Mouse (Mus musculus) midbrain, embryonic 15.5 days (tissue): ENCODE data around the gene Zbtb49. TPM values are rescaled to one million over a fixed set of nuclear protein-coding genes. Genes with fewer than 3 reads are reported as not detected.

Source experiments
- ATAC-seq: fragments of 200-750 bp; cut with Nextera tagmentation; replicated peaks from 2 replicates; pipeline ENCODE4 v1.8.0; 2017; ENCODE audit warnings: moderate TSS enrichment
- H3K27ac ChIP-seq: fragments of 300-500 bp; sonication (generic); 2 replicates; pipeline ENCODE4 v1.5.1; 2015; ENCODE audit warnings: mild to moderate bottlenecking, inconsistent platforms
- H3K27me3 ChIP-seq: fragments of 300-500 bp; sonication (generic); replicated peaks from 2 replicates; pipeline ENCODE4 v1.6.1; 2015; ENCODE audit warnings: inconsistent platforms
- H3K36me3 ChIP-seq: fragments of 300-500 bp; sonication (generic); replicated peaks from 2 replicates; pipeline ENCODE4 v1.6.1; 2015; ENCODE audit warnings: inconsistent platforms
- H3K4me1 ChIP-seq: fragments of 300-500 bp; sonication (generic); 2 replicates; pipeline ENCODE4 v1.6.1; 2015; ENCODE audit warnings: inconsistent platforms
- H3K4me2 ChIP-seq: fragments of 300-500 bp; sonication (generic); 2 replicates; pipeline ENCODE4 v1.6.1; 2015; ENCODE audit warnings: inconsistent platforms, mild to moderate bottlenecking, moderate library complexity
- H3K4me3 ChIP-seq: fragments of 300-500 bp; sonication (generic); 2 replicates; pipeline ENCODE4 v1.5.1; 2015; ENCODE audit warnings: mild to moderate bottlenecking, inconsistent platforms
- H3K9ac ChIP-seq: fragments of 300-500 bp; sonication (generic); 2 replicates; pipeline ENCODE4 v1.6.1; 2015; ENCODE audit warnings: mild to moderate bottlenecking, inconsistent platforms
- H3K9me3 ChIP-seq: fragments of 300-500 bp; sonication (generic); 2 replicates; pipeline ENCODE4 v1.6.1; 2016; ENCODE audit warnings: inconsistent platforms
- WGBS: fragments of 180-500 bp; shearing (Covaris S2); methylation state at CpG from one replicate; pipeline ENCODE4 v1.1.7; 2015; ENCODE audit warnings: mixed read lengths; 5-methylcytosine and 5-hydroxymethylcytosine counted together
- polyA plus RNA-seq: library from polyadenylated mRNA; unstranded; fragments of >200 nt; fragmentation: Nextera tagmentation; extraction: Ambion mirVana; gene quantifications from 2 replicates; pipeline ENCODE4 v1.2.1, GENCODE M21; 2015

Gene Zbtb49
- 24.4 and 24.9 TPM in 2 replicates for polyA plus RNA-seq

DNA sequence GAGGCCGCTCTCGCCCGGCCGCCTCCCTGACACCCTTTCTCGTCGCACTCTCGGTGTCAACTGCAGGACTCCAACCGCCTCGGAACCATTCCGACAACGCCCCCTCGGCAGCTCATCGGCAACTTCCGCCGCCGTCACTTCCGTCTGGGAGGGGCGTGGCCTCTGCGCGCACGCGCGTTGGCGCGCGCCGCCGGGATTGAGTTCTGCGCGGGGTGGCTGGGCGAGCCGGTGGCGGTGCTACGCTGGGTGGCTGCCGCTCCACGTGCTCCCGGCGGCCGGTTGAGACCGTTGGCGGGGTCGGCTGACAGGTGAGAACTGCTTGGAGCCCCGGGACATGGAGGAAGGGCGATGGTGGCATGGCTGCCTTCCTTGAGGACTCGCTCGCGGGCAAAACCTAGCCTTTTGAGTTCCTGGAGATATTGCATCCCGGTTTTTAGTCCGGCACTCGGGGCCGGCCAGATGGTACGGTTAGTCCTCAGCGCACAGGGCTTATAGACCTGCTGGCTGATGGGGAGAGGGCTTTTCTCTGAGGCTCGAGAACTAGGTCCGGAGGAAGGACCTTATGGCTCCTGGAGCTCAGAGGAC lies at the start of gene Zbtb49, which contains the start of gene Lyar:
TSS of gene Zbtb49 (minus strand) at position 130 of the 585 bp plus-strand sequence.
TSS of gene Lyar (plus strand) at position 143 of the 585 bp plus-strand sequence.
- Histone ChIP-seq H3K27me3 (no peaks in the 10 kb centered on the region), H3K9me3 (no peaks in the 10 kb centered on the region), H3K4me1 (peaks cover 24% of the 10 kb centered on the region), H3K9ac (peak within 1 kb of the TSS; percentile 89), H3K4me2 (peak within 1 kb of the TSS; percentile 83), H3K36me3 (0 out of 2 replicates have a peak, but pooled peaks cover 3% of the 10 kb centered on the region), H3K27ac (peak within 1 kb of the TSS; percentile 84), H3K4me3 (peak within 1 kb of the TSS; percentile 95)
- peak; percentile 96 for ATAC-seq
- WGBS: under 1% methylated on average over 55 of the region's 55 CpGs

DNA sequence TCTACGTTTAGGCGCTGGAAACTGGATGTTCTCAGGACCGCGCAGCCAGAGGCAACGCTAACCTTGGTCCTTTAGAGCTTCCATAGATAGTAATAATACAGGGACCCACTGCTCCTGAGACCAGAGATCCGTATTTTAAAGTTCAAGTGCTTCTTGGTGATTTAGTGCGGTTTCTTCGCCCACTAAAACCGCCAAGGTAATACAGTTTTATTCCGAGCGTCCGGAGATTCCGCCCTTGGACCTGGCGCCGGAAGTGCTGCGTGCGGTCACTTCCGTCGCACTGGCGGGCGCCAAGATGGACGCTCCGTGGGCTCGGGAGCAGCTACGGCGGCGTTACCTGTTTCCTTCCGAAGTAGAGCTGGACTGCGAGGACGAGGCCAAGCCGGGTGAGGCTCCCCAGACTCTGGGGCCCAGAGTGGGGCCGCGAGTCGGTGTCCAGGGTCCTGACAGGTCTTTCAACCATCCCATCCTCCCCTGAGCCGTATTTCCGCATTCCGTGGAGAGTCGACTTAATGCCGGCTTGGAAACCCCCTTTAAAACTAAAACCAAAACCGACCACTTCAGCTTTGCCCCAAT lies 39.9 kb upstream of the Zbtb49 start, which contains the start of gene Tmem128:
TSS of gene Tmem128 (plus strand) at position 79 of the 576 bp plus-strand sequence.
- Histone ChIP-seq H3K27ac (peak within 1 kb of the TSS; percentile 90), H3K4me1 (peaks cover 13% of the 10 kb centered on the region), H3K36me3 (peaks cover 17% of the 10 kb centered on the region), H3K9me3 (no peaks in the 10 kb centered on the region), H3K9ac (peak within 1 kb of the TSS; percentile 83), H3K4me3 (peak within 1 kb of the TSS; percentile 91), H3K4me2 (peak within 1 kb of the TSS; percentile 77), H3K27me3 (no peaks in the 10 kb centered on the region; the same call in 1 of the 2 replicates)
- peak; percentile 86 for ATAC-seq
- under 1% methylated on average over 40 of the region's 40 CpGs for WGBS

DNA sequence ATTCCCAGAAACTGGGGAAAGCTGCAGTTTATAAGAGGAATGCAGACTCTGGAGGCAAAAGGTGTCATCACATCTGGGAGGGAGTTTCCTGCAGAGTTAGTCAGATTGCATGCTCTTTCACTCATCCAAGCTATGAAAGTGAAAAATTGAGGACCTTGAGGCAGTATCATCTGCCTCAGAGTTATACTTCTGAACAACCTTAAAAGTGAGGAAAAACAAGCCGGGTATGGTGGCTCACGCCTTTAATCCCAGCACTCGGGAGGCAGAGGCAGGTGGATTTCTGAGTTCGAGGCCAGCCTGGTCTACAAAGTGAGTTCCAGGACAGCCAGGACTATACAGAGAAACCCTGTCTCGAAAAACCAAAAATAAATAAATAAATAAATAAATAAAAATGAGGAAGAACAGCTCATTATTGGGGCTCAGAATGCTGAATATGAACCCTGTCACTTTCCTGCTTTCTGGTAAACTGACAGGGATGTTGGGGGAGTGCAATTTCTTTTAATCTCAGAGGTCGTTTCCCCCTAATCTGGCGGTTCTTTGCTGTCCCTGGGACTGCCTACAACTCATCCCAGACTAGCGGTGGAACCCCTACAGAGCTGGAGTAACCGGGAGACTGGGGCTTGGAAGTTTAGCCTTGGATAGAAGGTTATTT lies 39.3 kb upstream of the Zbtb49 start:
- WGBS: 45% methylated on average over 9 of the region's 9 CpGs

DNA sequence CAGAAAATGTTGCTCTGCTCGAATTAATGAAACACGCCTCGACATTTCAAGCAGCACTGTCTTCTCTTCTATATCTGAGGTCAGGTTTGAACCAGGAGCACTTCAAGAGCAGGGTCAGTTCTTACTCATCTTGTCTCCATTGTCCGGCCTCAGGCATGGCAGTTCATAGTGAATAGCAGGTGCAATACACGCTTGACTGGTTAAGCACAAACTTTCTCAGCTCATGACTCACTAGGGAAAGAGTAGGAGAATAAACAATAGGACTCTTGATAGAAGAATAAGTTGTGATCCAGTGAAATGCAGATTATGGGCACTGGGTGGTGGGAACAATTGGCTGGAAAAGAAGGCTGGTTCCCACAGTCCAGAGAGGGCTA lies 38.5 kb upstream of the Zbtb49 start:
- Histone ChIP-seq H3K4me1 (peaks cover 13% of the 10 kb centered on the region), H3K27me3 (no peaks in the 10 kb centered on the region; the same call in 1 of the 2 replicates), H3K27ac (no peak overlapping the region), H3K36me3 (peaks cover 11% of the 10 kb centered on the region), H3K9ac (no peak overlapping the region), H3K4me3 (no peak overlapping the region), H3K4me2 (no peak overlapping the region), H3K9me3 (no peaks in the 10 kb centered on the region)
- no peak for ATAC-seq
- WGBS: 86% methylated on average over 5 of the region's 5 CpGs

More for the DNA sequence above, 39.3 kb upstream of the Zbtb49 start:
- H3K4me3 ChIP-seq: peak overlapping the region; percentile 91
- H3K9ac ChIP-seq: peak overlapping the region; percentile 83
- no peaks in the 10 kb centered on the region; the same call in 1 of the 2 replicates for H3K27me3 ChIP-seq
- peak; percentile 70; the same call in 1 of the 2 replicates for ATAC-seq
- H3K36me3 ChIP-seq: peaks cover 11% of the 10 kb centered on the region
- peak overlapping the region; percentile 90 for H3K27ac ChIP-seq
- peaks cover 13% of the 10 kb centered on the region for H3K4me1 ChIP-seq
- H3K9me3 ChIP-seq: no peaks in the 10 kb centered on the region
- peak overlapping the region; percentile 77 for H3K4me2 ChIP-seq

DNA sequence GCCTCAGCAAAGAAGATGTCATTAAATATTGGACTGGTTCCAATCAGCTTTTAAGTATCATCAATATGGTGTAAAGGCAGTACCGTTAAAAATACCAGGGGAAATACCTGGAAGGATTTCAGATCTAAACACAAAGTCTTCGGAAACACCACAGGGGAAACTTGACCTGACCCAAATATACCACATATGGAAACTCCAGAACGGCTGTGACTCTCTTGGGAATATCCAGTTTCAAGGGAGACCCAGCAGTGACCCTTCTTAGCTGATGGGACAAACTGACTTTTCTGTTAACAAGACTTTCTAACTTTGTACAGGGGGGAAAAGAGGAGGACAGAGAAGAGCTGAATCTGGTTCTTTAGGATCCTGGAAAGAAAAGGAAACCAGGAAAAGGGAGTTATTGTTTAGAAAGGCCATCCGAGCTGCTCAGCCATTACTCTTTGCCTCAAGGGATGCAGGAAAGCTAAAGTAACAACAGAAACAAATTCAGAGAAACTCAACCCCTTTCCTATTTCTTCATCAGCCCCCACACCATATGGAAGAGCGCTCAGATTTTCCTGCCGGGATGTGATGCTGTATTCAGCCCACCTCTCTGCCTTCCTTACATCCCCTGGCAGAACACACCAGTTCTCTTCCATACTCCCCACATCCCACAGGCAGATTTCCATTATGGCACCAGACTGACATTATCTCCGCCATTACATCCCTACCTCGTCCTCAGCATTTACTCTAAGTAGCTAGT lies 37.9 kb upstream of the Zbtb49 start:
- Histone ChIP-seq H3K4me3 (no peak overlapping the region), H3K36me3 (peaks cover 6% of the 10 kb centered on the region), H3K9ac (no peak overlapping the region), H3K4me1 (peaks cover 13% of the 10 kb centered on the region), H3K27me3 (no peaks in the 10 kb centered on the region; the same call in 1 of the 2 replicates), H3K27ac (no peak overlapping the region), H3K9me3 (no peaks in the 10 kb centered on the region), H3K4me2 (no peak overlapping the region)
- ATAC-seq: no peak
- WGBS: 82% methylated on average over 8 of the region's 8 CpGs

DNA sequence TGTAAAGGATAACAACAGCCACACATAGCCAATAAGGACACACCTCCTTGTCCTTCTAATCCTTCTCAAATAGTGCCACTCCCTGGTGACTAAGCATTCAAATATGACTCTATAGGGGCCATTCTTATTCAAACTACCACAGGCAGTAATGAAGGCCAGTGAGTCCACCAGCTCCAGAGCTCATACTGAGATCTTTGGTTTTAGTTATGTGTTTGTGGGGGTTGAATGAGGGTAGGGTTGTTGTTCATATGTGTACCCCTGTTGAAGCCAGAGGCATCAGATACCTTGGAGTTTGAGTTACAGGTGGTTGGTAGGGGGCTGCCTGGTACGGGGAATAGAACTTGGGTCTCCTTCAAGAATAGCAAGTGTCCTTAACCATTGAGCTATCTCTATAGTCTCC lies 36.3 kb upstream of the Zbtb49 start:
- Histone ChIP-seq H3K36me3 (no peaks in the 10 kb centered on the region), H3K4me2 (no peak overlapping the region), H3K9ac (no peak overlapping the region), H3K4me1 (peaks cover 13% of the 10 kb centered on the region), H3K27me3 (no peaks in the 10 kb centered on the region; the same call in 1 of the 2 replicates), H3K27ac (no peak overlapping the region), H3K9me3 (no peaks in the 10 kb centered on the region), H3K4me3 (no peak overlapping the region)
- 68% methylated on average over 1 of the region's 1 CpGs for WGBS
- ATAC-seq: no peak

DNA sequence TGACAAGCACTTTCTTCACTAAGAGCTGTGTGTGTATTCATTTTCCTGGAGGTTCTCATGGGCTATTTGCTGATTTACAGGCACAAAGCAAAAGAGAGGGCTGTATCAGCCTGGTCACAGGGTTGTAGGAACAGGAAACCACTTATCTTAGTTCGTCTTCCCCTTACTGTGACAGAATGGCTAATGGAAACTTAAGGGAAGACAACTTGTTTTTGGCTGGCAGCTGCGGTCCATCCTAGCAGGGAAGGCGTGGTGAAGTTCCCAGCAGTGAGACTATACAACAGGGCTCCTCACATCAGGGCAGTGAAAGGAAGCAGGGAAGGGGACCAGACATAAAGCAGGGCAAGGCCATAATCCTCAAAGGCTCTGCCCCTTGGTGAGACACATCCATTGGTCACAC lies 35.4 kb upstream of the Zbtb49 start:
- Histone ChIP-seq H3K4me2 (no peak overlapping the region), H3K4me1 (peaks cover 4% of the 10 kb centered on the region; the same call in 1 of the 2 replicates), H3K9me3 (no peaks in the 10 kb centered on the region), H3K27me3 (no peaks in the 10 kb centered on the region; the same call in 1 of the 2 replicates), H3K36me3 (no peaks in the 10 kb centered on the region), H3K4me3 (no peak overlapping the region), H3K27ac (no peak overlapping the region), H3K9ac (no peak overlapping the region)
- ATAC-seq: no peak
- WGBS: 82% methylated on average over 3 of the region's 3 CpGs

DNA sequence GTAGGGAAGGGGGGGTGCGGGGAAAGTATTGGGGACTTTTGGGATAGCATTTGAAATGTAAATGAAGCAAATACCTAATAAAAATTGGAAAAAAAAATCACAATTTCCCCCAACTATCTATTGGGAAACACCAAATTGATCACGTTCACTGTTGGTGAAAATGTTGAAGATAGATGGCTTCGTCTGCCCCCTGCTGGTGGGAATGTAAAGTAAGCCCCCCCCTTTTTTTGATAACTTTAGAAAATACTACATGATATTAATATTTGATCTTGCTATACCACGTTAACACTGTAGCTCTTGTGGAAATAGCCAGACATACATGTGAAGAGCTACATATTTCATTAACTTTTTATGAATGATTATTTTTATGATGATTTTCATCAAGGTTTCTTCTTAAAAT lies 34.9 kb upstream of the Zbtb49 start:
- no peak overlapping the region for H3K9ac ChIP-seq
- no peaks in the 10 kb centered on the region for H3K9me3 ChIP-seq
- H3K4me1 ChIP-seq: peaks cover 4% of the 10 kb centered on the region; the same call in 1 of the 2 replicates
- H3K4me2 ChIP-seq: no peak overlapping the region
- 54% methylated on average over 4 of the region's 4 CpGs for WGBS
- no peaks in the 10 kb centered on the region; the same call in 1 of the 2 replicates for H3K27me3 ChIP-seq
- H3K4me3 ChIP-seq: no peak overlapping the region
- no peaks in the 10 kb centered on the region for H3K36me3 ChIP-seq
- H3K27ac ChIP-seq: no peak overlapping the region
- no peak for ATAC-seq

DNA sequence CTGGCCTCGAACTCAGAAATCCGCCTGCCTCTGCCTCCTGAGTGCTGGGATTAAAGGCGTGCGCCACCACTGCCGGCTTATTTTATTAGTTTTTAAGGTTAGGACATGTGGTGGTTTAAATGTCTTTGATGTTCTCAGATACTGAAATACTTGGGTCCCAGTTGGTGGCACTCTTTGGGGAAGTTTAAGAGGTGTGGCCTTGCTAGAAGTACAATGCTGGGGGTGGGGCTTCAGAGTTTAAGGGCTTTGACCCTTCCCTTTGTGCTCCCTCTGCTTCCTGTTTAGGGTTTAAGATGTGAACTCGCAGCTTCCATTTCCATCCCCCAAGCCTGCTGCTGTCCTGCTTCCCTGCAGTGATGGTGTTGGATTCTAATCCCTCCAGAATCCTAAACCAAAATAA lies 21.7 kb upstream of the Zbtb49 start:
- Histone ChIP-seq H3K4me2 (no peak overlapping the region), H3K9me3 (no peaks in the 10 kb centered on the region), H3K4me1 (no peaks in the 10 kb centered on the region), H3K27me3 (no peaks in the 10 kb centered on the region), H3K4me3 (no peak overlapping the region), H3K36me3 (no peaks in the 10 kb centered on the region), H3K9ac (no peak overlapping the region), H3K27ac (no peak overlapping the region)
- WGBS: 83% methylated on average over 6 of the region's 6 CpGs
- ATAC-seq: no peak

DNA sequence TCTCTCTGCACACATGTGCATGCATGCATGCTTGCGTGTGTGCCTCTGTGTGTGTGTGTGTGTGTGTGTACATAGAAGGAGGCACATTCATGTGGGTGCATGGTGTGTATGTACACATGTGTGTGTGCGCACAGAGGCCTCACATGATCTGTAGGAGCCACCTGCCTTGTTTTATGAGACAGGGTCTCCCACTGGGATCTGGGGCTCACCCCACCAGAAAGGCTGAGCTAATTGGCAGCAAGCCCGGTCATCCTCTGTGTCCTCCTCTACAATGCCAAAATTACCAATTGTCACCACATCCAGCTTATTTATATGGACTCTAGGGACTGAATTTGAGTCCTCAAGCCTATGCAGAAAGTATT lies 21.2 kb upstream of the Zbtb49 start:
- Histone ChIP-seq H3K4me1 (no peaks in the 10 kb centered on the region), H3K4me2 (no peak overlapping the region), H3K9ac (no peak overlapping the region), H3K36me3 (no peaks in the 10 kb centered on the region), H3K4me3 (no peak overlapping the region), H3K9me3 (no peaks in the 10 kb centered on the region; the same call in 1 of the 2 replicates), H3K27me3 (no peaks in the 10 kb centered on the region), H3K27ac (no peak overlapping the region)
- 76% methylated on average over 3 of the region's 3 CpGs for WGBS
- no peak for ATAC-seq

DNA sequence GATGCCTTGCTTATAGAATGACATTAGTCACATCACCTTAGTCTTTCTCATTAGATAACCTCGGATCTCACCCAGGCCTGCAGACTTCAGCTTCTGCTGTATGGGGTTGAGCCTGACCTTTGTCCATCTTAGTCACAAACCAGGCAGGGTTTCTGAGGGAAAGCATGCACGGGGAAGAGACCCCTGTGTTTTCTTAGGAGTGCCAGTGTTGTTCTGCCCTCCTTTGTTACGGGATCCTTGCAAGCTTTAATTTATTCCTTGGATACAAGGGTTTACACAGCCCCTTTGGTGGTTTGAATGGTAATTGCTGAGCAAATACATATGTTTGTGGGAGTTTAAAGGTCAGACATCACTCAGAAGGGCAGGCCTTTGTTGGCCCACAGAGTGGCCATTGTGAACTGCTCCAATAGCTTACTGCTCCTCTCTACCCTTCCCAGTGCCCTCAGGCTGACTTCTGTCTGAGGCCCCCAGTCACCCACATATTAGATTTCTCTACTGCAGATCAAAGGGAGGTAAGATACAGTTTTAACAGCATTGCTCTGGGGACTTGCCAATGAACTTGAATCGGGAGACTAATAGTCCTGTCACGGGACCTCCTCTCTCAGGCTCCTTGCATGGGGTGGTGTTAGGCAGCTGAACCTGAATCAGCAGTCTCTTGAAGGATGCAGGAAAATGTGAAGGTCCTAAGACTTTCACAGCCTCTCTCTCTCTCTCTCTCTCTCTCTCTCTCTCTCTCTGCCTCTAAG lies 20.6 kb upstream of the Zbtb49 start:
- Histone ChIP-seq H3K27me3 (no peaks in the 10 kb centered on the region), H3K9me3 (no peaks in the 10 kb centered on the region; the same call in 1 of the 2 replicates), H3K4me1 (no peaks in the 10 kb centered on the region), H3K4me3 (no peak overlapping the region), H3K9ac (no peak overlapping the region), H3K36me3 (no peaks in the 10 kb centered on the region), H3K27ac (no peak overlapping the region), H3K4me2 (no peak overlapping the region)
- WGBS: 30% methylated on average over 5 of the region's 5 CpGs
- ATAC-seq: no peak
